Mouse (Mus musculus): ENCODE measurements around the gene Gpld1.

DNA sequence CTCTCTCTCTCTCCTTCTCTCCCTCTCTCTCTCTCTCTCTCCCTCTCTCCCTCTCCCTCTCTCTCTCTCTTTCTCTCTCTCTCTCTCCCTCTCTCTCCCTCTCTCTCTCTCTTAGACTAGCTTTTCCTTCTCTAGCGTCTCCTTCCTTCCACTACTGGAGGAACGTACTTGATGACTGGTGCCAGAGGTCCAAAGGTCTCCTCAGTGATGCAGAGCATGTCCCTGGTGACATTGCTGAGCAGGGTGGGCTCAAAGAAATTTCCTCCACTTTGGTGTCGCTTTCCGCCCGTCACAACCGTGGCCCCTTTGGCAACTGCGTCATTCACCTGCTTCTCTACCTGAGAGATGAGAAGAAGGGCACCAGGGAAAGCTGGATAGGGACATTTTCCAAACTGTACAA, 29.4 kb upstream of the Gpld1 start:
- TF ChIP-seq CTCF (IDR thresholded peaks at IDR 0.05; ENCODE audit: insufficient read depth, low read depth, low read length) (no peak), POLR2A (IDR thresholded peaks at IDR 0.05; ENCODE audit: insufficient read depth, low read depth, low read length) (no peak)
